Mouse (Mus musculus) thymus, adult 2 months (tissue): ENCODE results near the gene Adgrv1.

Experiments used
- CTCF ChIP-seq: fragments of 200-500 bp; IDR thresholded peaks from 2 replicates; pipeline ENCODE4 v1.5.1; 2012; ENCODE audit warnings: mild to moderate bottlenecking, control low read depth, low read length, moderate library complexity, borderline replicate concordance; ENCODE audit not compliant: control insufficient read depth, poor library complexity, insufficient read depth; ENCODE audit errors: extremely low read depth
- POLR2A ChIP-seq: fragments of 200-500 bp; IDR thresholded peaks from 2 replicates; pipeline ENCODE4 v1.6.1; 2012; ENCODE audit warnings: mild to moderate bottlenecking, low read length, control low read depth, moderate library complexity; ENCODE audit not compliant: control insufficient read depth, poor library complexity, insufficient read depth; ENCODE audit errors: extremely low read depth

GRCm38 (mm10) chr13:81534916-81535315, 98.0 kb downstream of the Adgrv1 start:
- TF ChIP-seq POLR2A (no peak), CTCF (no peak)
